Mouse (Mus musculus) G1E (cell line): ENCODE data around the gene Klk1b9. TPM values are rescaled to one million over a fixed set of nuclear protein-coding genes. Genes with fewer than 3 reads are reported as not detected.
"Not testable (repeated sequence)": the region's sequence is repeated elsewhere in the genome, so short reads cannot be mapped to it uniquely, and the experiment has no call there.

ENCODE experiments used
- ATAC-seq: 2 replicates; pipeline ENCODE4 v1.8.0; 2016; ENCODE audit warnings: mild to moderate bottlenecking; ENCODE audit not compliant: insufficient number of reproducible peaks, poor library complexity, low FRiP score, severe bottlenecking; ENCODE audit errors: extremely low read depth
- DNase-seq: peaks from one replicate; pipeline ENCODE4 v3.0.0; 2012; ENCODE audit warnings: low spot score
- H3K27me3 ChIP-seq: 2 replicates; pipeline ENCODE4 v1.6.1; 2012; ENCODE audit warnings: mild to moderate bottlenecking, low read length, inconsistent platforms; ENCODE audit not compliant: insufficient read depth
- H3K36me3 ChIP-seq: replicated peaks from 2 replicates; pipeline ENCODE3; 2012; ENCODE audit warnings: mild to moderate bottlenecking, inconsistent platforms
- H3K4me1 ChIP-seq: 2 replicates; pipeline ENCODE4 v1.6.1; 2012; ENCODE audit warnings: low read depth, low read length, inconsistent platforms, mixed read lengths; ENCODE audit not compliant: insufficient read depth
- H3K4me3 ChIP-seq: 2 replicates; pipeline ENCODE4 v1.5.1; 2012; ENCODE audit warnings: low read depth, mild to moderate bottlenecking, inconsistent platforms, low read length, moderate library complexity, mixed read lengths
- H3K9me3 ChIP-seq: replicated peaks from 2 replicates; pipeline ENCODE4 v1.6.1; 2012; ENCODE audit warnings: inconsistent platforms
- CTCF ChIP-seq: IDR thresholded peaks from 2 replicates; pipeline ENCODE4 v1.5.1; 2012; ENCODE audit warnings: low read depth, low read length, inconsistent platforms, mixed read lengths
- GATA1 ChIP-seq: IDR thresholded peaks from 2 replicates; pipeline ENCODE4 v1.6.1; 2012; ENCODE audit warnings: borderline replicate concordance, low read length, inconsistent platforms, mixed read lengths
- GATA2 ChIP-seq: IDR thresholded peaks from 2 replicates; pipeline ENCODE4 v1.6.1; 2012; ENCODE audit warnings: low read depth, low read length, inconsistent platforms, borderline replicate concordance
- POLR2AphosphoS5 ChIP-seq: IDR thresholded peaks from 2 replicates; pipeline ENCODE4 v1.6.1; 2012; ENCODE audit warnings: low read depth, low read length, inconsistent platforms; ENCODE audit not compliant: insufficient replicate concordance
- TAL1 ChIP-seq: conservative IDR thresholded peaks from 2 replicates; pipeline ENCODE4 v1.6.1; 2012; ENCODE audit warnings: low read depth, low read length, inconsistent platforms, mixed read lengths
- polyA plus RNA-seq: library from polyadenylated mRNA; stranded (reverse); fragments of >175 nt; gene quantifications from 2 replicates; pipeline ENCODE4 v1.2.3, GENCODE M21; 2012
- total RNA-seq, 2 experiments: library from RNA; stranded (forward) in 1 of 2; stranded (reverse) in 1 of 2; fragments of 200-1000 nt in 1 of 2; fragments of >200 nt in 1 of 2; fragmentation: Nextera tagmentation in 1 of 2; gene quantifications; 2 replicates each; pipeline ENCODE4 v1.2.3; 2014 to 2017

Klk1b9 gene
- total and polyA plus RNA-seq, 3 experiments: not detected

- no peak for TF ChIP-seq GATA1
- TF ChIP-seq CTCF: no peak
- TF ChIP-seq POLR2AphosphoS5: no peak
- no peak for TF ChIP-seq GATA2
- no peak for TF ChIP-seq TAL1
- Histone ChIP-seq H3K4me1 (no peaks in the 10 kb centered on the region), H3K36me3 (no peaks in the 10 kb centered on the region), H3K27me3 (no peaks in the 10 kb centered on the region), H3K4me3 (no peak overlapping the region), H3K9me3 (no peaks in the 10 kb centered on the region)
- DNase-seq: no peak
- no peak for ATAC-seq
Measured at GRCm38 (mm10) chr7:44004847-44005246, 29.0 kb downstream of the Klk1b9 start.

GRCm38 (mm10) chr7:44011868-44012267 lies 36.0 kb downstream of the Klk1b9 start, which contains the start of gene Klk1b26:
Gene Klk1b26 (plus strand): TSS chr7:44012168.
- not testable (repeated sequence) for H3K4me3 ChIP-seq, H3K36me3 ChIP-seq, DNase-seq, ATAC-seq, H3K9me3 ChIP-seq, H3K4me1 ChIP-seq, H3K27me3 ChIP-seq

GRCm38 (mm10) chr7:44014666-44015065 lies 38.8 kb downstream of the Klk1b9 start:
- not testable (repeated sequence) for H3K36me3 ChIP-seq, H3K4me1 ChIP-seq, H3K4me3 ChIP-seq, H3K9me3 ChIP-seq, ATAC-seq, DNase-seq, H3K27me3 ChIP-seq

GRCm38 (mm10) chr7:44015071-44015470 lies 39.2 kb downstream of the Klk1b9 start:
- ATAC-seq: no peak
- DNase-seq: no peak
- H3K4me1 ChIP-seq: no peaks in the 10 kb centered on the region
- H3K4me3 ChIP-seq: no peak overlapping the region
- H3K36me3 ChIP-seq: no peaks in the 10 kb centered on the region
- no peaks in the 10 kb centered on the region for H3K9me3 ChIP-seq
- TF ChIP-seq POLR2AphosphoS5 (no peak), CTCF (no peak), GATA2 (no peak), TAL1 (no peak), GATA1 (no peak)
- no peaks in the 10 kb centered on the region for H3K27me3 ChIP-seq

Other genes with a start within 250 kb of the Klk1b9 start
Only the 20 nearest of the 23 such genes appear.
- gene Klk12, start 207.2 kb upstream of the Klk1b9 start, total RNA-seq (2014; fragmentation: Nextera tagmentation): not detected in 2 replicates
- not detected in 2 replicates for gene Klk12, start 207.2 kb upstream of the Klk1b9 start, total RNA-seq (2017)
- not detected in 2 replicates for gene Klk12, start 207.2 kb upstream of the Klk1b9 start, polyA plus RNA-seq
- gene Klk11, start 201.5 kb upstream of the Klk1b9 start, total RNA-seq (2014; fragmentation: Nextera tagmentation): not detected in 2 replicates
- gene Klk11, start 201.5 kb upstream of the Klk1b9 start, total RNA-seq (2017): not detected in 2 replicates
- gene Klk11, start 201.5 kb upstream of the Klk1b9 start, polyA plus RNA-seq: not detected in 2 replicates
- not detected in 2 replicates for gene Klk10, start 195.0 kb upstream of the Klk1b9 start, total RNA-seq (2014; fragmentation: Nextera tagmentation)
- gene Klk10, start 195.0 kb upstream of the Klk1b9 start, total RNA-seq (2017): not detected in 2 replicates
- gene Klk10, start 195.0 kb upstream of the Klk1b9 start, polyA plus RNA-seq: not detected in 2 replicates
- gene Klk9, start 184.2 kb upstream of the Klk1b9 start, total RNA-seq (2014; fragmentation: Nextera tagmentation): not detected in 2 replicates
- 0.06 TPM in 1 of 2 replicates, not detected in the other for gene Klk9, start 184.2 kb upstream of the Klk1b9 start, total RNA-seq (2017)
- not detected in 2 replicates for gene Klk9, start 184.2 kb upstream of the Klk1b9 start, polyA plus RNA-seq
- not detected in 2 replicates for gene Klk8, start 178.5 kb upstream of the Klk1b9 start, total RNA-seq (2014; fragmentation: Nextera tagmentation)
- not detected in 2 replicates for gene Klk8, start 178.5 kb upstream of the Klk1b9 start, total RNA-seq (2017)
- gene Klk8, start 178.5 kb upstream of the Klk1b9 start, polyA plus RNA-seq: not detected in 2 replicates
- gene Klk7, start 164.8 kb upstream of the Klk1b9 start, total RNA-seq (2014; fragmentation: Nextera tagmentation): not detected in 2 replicates
- gene Klk7, start 164.8 kb upstream of the Klk1b9 start, total RNA-seq (2017): 0.05 TPM in 1 of 2 replicates, not detected in the other
- gene Klk7, start 164.8 kb upstream of the Klk1b9 start, polyA plus RNA-seq: not detected in 2 replicates
- not detected in 2 replicates for gene Klk6, start 151.6 kb upstream of the Klk1b9 start, total RNA-seq (2014; fragmentation: Nextera tagmentation)
- 0.05 TPM in 1 of 2 replicates, not detected in the other for gene Klk6, start 151.6 kb upstream of the Klk1b9 start, total RNA-seq (2017)
- not detected in 2 replicates for gene Klk6, start 151.6 kb upstream of the Klk1b9 start, polyA plus RNA-seq
- not detected in 2 replicates for gene Klk5, start 134.1 kb upstream of the Klk1b9 start, total RNA-seq (2014; fragmentation: Nextera tagmentation)
- gene Klk5, start 134.1 kb upstream of the Klk1b9 start, total RNA-seq (2017): 0.11 TPM in 1 of 2 replicates, not detected in the other
- gene Klk5, start 134.1 kb upstream of the Klk1b9 start, polyA plus RNA-seq: not detected in 2 replicates
- not detected in 2 replicates for gene Klk4, start 94.9 kb upstream of the Klk1b9 start, total RNA-seq (2014; fragmentation: Nextera tagmentation)
- gene Klk4, start 94.9 kb upstream of the Klk1b9 start, total RNA-seq (2017): not detected in 2 replicates
- not detected in 2 replicates for gene Klk4, start 94.9 kb upstream of the Klk1b9 start, polyA plus RNA-seq
- not detected in 2 replicates for gene Klk15, start 42.3 kb upstream of the Klk1b9 start, total RNA-seq (2014; fragmentation: Nextera tagmentation)
- not detected in 2 replicates for gene Klk15, start 42.3 kb upstream of the Klk1b9 start, total RNA-seq (2017)
- not detected in 2 replicates for gene Klk15, start 42.3 kb upstream of the Klk1b9 start, polyA plus RNA-seq
- gene Klk1b8, start 25.4 kb upstream of the Klk1b9 start, total RNA-seq (2014; fragmentation: Nextera tagmentation): not detected in 2 replicates
- gene Klk1b8, start 25.4 kb upstream of the Klk1b9 start, total RNA-seq (2017): not detected in 2 replicates
- gene Klk1b8, start 25.4 kb upstream of the Klk1b9 start, polyA plus RNA-seq: not detected in 2 replicates
- gene Klk1b1, start 9.3 kb upstream of the Klk1b9 start, total RNA-seq (2014; fragmentation: Nextera tagmentation): not detected in 2 replicates
- gene Klk1b1, start 9.3 kb upstream of the Klk1b9 start, total RNA-seq (2017): not detected in 2 replicates
- not detected in 2 replicates for gene Klk1b1, start 9.3 kb upstream of the Klk1b9 start, polyA plus RNA-seq
- gene Klk1b11, start 19.8 kb downstream of the Klk1b9 start, total RNA-seq (2014; fragmentation: Nextera tagmentation): not detected in 2 replicates
- not detected in 2 replicates for gene Klk1b11, start 19.8 kb downstream of the Klk1b9 start, total RNA-seq (2017)
- gene Klk1b11, start 19.8 kb downstream of the Klk1b9 start, polyA plus RNA-seq: not detected in 2 replicates
- gene Klk1b26, start 36.1 kb downstream of the Klk1b9 start, total RNA-seq (2014; fragmentation: Nextera tagmentation): not detected in 2 replicates
- not detected in 2 replicates for gene Klk1b26, start 36.1 kb downstream of the Klk1b9 start, total RNA-seq (2017)
- not detected in 2 replicates for gene Klk1b26, start 36.1 kb downstream of the Klk1b9 start, polyA plus RNA-seq
- not detected in 2 replicates for gene Klk1b27, start 76.2 kb downstream of the Klk1b9 start, total RNA-seq (2014; fragmentation: Nextera tagmentation)
- gene Klk1b27, start 76.2 kb downstream of the Klk1b9 start, total RNA-seq (2017): 0.16 TPM in 1 of 2 replicates, not detected in the other
- gene Klk1b27, start 76.2 kb downstream of the Klk1b9 start, polyA plus RNA-seq: not detected in 2 replicates
- gene Klk1b21, start 126.3 kb downstream of the Klk1b9 start, total RNA-seq (2014; fragmentation: Nextera tagmentation): not detected in 2 replicates
- gene Klk1b21, start 126.3 kb downstream of the Klk1b9 start, total RNA-seq (2017): not detected in 2 replicates
- gene Klk1b21, start 126.3 kb downstream of the Klk1b9 start, polyA plus RNA-seq: not detected in 2 replicates
- gene Klk1b22, start 136.6 kb downstream of the Klk1b9 start, total RNA-seq (2014; fragmentation: Nextera tagmentation): not detected in 2 replicates
- not detected in 2 replicates for gene Klk1b22, start 136.6 kb downstream of the Klk1b9 start, total RNA-seq (2017)
- gene Klk1b22, start 136.6 kb downstream of the Klk1b9 start, polyA plus RNA-seq: not detected in 2 replicates
- not detected in 2 replicates for gene Klk1b16, start 160.7 kb downstream of the Klk1b9 start, total RNA-seq (2014; fragmentation: Nextera tagmentation)
- not detected in 2 replicates for gene Klk1b16, start 160.7 kb downstream of the Klk1b9 start, total RNA-seq (2017)
- gene Klk1b16, start 160.7 kb downstream of the Klk1b9 start, polyA plus RNA-seq: not detected in 2 replicates
- gene Klk1b24, start 212.2 kb downstream of the Klk1b9 start, total RNA-seq (2014; fragmentation: Nextera tagmentation): not detected in 2 replicates
- not detected in 2 replicates for gene Klk1b24, start 212.2 kb downstream of the Klk1b9 start, total RNA-seq (2017)
- gene Klk1b24, start 212.2 kb downstream of the Klk1b9 start, polyA plus RNA-seq: not detected in 2 replicates
- not detected in 2 replicates for gene Klk1b3, start 222.1 kb downstream of the Klk1b9 start, total RNA-seq (2014; fragmentation: Nextera tagmentation)
- not detected in 2 replicates for gene Klk1b3, start 222.1 kb downstream of the Klk1b9 start, total RNA-seq (2017)
- gene Klk1b3, start 222.1 kb downstream of the Klk1b9 start, polyA plus RNA-seq: not detected in 2 replicates